Mouse (Mus musculus): ENCODE measurements at regions not wholly inside any gene's neighbourhood (a gene's known extent, or its start where the extent isn't known, plus 50 kb on each side); places are given as distances from the start of the nearest gene placed in this dataset.
A peak's percentile ranks its signal among the peaks of the same experiment; 100 is the strongest.
"Not testable (repeated sequence)": the region's sequence is repeated elsewhere in the genome, so short reads cannot be mapped to it uniquely, and the experiment has no call there.

DNA sequence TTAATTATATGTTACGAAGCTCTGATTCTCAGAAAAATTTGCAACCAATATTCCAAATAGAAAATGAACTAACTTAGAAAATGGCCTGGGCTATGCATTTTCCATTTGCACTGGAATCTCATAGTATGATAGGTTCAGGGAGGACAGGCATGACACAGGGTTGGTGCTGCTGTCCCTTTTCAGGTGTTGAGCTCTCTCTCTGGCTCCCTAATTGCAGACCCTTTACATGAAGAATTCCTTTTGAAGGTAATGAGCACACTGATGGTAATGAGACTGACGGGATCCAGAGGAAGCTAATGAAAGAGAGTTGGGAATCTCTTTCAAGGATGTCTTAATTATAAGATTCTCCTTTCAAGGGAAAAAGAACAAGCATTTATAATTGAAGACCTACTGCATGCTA lies 87.6 kb downstream of the Serpinb8 start:
- no peak for DNase-seq

DNA sequence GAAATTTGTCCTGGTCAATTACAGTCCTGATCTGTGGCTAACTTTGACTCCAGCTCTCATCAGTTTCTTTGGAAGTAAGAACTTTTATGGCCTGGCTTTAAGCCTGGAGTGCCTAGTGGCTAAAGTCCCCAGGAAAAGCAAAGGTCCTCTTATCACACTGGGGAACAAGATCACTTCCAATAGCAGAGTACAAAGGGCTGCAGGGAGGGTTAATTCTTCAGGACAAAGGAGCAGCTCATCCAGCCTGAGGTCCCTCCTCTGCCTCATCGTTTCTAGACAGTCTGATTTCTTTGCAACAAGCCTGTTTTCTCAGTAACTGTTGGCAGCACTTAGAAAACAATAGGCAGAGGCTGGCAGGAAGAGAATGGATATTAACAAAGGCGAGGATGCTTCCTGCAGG lies 107.1 kb downstream of the Serpinb8 start:
- no peak for DNase-seq

DNA sequence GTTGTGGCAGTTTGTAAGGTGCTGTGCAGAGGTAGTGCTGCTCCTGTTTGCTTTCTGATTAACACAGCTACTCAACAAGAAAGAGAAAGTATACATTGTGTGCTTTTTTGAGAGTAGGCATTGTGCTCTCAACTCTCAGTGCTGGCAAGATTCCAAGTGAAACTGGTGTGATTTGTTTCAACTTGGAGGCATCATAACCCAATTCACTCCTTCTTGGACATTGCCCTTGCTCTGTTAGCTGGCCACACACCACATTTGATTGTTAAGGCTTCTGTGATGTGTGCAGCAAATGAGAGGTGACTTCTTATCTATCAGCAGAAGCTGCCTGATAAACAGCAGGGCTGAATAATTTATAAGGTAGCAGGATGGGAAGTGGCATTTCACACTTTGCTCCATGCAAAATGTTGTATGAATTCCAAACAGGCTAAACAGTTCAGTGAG lies 116.3 kb downstream of the Serpinb8 start:
- DNase-seq = no peak

DNA sequence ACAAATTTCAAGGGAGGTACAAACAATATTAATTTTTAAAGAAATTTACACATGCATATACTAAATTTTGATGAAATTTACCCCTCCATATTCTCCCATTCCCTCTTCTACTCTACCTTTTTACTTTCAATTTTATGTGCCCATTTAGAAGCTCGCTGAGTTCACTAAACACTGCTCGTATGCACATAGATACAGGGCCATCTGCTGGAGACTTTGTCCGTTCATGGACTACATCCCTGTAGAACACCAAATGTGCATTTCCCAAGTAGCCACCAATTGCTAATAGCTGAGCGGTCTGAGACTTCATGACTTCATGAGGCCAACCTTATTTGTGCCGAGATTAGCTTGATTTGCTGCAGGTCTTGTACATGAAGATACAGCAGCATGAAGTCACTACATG lies 118.8 kb downstream of the Serpinb8 start:
- no peak for DNase-seq

DNA sequence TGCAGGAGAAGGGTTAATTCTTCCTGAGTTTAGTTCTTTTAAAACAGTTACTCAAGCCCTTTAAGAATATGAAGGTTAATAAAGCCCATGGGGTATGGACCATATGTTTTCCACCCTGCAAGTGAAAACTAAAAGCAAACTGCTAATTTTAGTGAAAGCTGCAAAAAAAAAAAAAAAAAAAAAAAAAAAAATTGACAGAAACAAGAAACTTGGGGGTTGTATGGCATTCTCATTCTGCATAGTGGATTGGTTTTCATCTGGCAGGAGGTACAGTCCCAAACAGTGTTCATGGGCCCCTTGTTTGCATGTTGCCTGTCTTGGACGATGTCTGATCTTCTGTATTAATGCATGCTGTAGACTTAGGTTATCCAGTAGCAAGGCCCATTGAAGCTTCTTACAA lies 125.1 kb downstream of the Serpinb8 start:
- no peak for DNase-seq

DNA sequence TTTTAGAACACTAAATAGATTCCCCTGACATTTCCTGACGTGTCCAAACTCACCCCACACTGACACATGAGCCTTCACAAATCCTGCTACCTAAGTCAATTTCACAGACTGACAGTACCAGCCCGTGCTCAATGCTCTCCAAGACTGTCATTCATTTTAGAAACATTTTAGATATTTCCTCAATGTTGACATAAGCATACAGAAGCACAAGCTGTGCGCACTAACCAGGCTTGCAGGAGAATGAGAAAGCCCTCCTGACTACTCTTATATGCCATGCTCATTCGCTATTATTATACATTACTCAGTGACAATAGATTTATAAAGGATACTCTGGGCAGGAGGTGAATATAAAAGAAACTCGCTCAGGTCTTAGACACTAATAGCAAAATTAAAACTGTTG lies 129.5 kb downstream of the Serpinb8 start:
- DNase-seq = no peak

DNA sequence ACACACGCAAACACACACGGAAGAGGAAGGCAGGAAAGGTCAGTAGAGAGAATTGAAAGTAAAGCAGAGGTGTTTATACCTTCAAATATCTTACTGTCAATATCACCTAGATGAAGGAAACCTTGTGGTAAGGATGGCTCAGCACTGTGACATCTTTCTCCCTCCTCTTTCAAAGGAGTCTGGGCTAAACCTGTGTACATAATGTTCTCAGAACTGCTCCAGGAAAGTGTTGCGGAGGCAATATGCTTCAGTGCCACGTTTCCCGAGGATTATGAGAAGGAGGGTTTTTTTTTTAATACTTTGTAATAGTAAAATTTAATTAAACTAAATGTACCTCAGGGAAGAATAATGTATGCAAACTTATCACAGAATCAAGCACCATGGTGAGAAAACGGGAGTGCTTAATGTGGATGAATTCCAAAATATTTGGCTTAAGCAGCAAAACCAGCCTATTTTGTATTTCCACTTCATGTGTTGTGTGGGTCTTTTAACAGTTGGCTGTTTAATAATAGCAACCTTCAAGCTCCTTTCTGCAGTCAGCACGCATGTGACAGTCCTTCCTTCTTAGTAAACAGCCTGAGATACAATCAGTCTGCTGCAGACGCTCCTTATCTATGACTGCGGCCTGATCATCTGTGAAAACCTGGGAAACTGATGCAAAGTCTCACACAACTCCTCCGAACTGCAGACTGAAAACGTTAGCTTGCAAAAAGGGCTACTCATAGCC lies 138.5 kb downstream of the Serpinb8 start:
- no peak for DNase-seq

DNA sequence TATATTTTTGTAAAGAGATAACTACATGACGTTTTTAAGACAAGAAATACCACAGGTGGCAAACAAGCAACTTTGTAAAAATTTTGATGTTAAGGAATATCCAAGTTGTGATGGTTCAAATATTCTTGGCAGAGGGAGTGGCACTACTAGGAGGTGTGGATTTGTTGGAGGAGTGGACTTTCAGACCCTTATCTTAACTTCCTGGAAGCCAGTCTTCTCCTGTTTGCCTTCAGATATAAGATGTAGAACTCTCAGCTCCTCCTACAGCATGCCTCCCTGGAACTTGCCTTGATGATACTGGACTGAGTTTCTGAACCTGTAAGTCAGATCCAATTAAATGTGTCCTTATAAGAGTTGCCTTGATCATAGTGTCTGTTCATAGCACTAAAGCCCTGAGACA lies 175.5 kb downstream of the Serpinb8 start:
- no peak for DNase-seq

DNA sequence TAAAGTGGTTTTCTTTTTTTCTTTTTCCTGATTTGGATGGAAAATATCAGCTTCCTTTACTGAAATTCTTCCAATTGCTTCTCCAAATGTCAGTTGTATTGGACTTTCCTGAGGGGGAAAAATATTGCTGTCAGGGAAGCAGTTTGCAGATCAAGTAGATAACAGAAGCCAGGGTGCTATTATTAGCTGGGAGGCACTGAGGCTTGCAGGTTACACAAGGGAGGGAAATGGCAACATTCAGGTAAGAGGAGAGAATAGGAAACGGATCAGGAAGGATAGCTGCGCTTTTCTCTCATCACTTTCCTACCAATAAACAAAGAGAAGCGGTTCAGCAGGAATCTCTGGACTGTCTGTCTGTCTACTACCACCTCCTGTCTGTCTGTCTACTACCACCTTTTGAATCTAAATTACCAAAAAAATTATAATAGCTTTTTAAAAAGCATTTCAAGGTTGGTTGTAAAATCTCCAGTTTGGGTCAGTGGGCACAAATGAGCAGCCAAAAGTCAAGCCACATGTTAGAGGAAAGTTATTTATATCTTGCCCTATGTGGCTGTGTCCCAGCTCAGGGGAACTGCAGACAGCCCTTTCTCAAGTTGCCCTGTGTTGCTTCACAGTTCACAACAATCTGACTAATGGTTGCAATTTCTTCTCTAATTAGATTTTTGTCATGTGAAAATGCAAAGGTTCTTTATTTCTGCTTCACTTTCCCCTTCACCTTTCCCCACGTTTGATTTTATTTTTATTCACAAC lies 177.6 kb downstream of the Serpinb8 start:
- DNase-seq = peak; percentile 7 to 13

DNA sequence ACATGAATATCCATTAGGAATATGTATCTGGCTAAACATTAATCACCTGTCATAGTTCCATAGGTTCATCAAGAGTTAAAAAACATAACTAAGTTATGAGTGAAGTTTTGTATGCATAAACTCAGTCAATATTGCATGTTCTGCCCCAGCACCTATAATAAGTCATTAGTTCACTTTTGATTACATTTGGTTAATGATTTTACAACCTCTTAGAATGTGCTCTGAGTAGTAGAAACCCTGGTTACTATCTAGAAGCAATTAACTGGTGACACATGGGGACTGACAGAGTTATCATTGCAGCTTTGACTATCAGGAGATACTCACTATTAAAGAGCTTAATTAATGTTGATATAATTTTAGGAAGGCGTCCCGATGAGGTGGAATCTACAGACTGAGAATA lies 183.2 kb downstream of the Serpinb8 start:
- DNase-seq = no peak

DNA sequence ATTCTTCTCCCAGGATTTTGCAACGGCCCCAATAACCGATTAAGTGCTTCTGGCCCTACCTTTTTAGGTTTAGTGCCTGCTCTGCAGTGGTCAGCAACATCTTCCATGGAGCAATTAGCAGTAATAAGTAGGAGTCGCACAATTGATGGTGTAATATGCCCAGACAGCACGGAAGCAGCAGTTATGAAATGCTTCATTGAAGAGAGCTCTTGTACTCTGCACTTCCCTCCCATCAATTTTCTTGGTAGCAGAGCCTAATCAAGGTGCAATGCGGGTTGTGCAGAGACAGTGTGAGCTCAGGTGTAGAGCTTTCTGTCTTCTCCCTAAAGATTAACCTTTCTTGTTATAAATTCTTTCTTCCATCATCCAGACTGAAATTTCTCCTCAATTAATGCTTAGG lies 193.3 kb downstream of the Serpinb8 start:
- no peak for DNase-seq

DNA sequence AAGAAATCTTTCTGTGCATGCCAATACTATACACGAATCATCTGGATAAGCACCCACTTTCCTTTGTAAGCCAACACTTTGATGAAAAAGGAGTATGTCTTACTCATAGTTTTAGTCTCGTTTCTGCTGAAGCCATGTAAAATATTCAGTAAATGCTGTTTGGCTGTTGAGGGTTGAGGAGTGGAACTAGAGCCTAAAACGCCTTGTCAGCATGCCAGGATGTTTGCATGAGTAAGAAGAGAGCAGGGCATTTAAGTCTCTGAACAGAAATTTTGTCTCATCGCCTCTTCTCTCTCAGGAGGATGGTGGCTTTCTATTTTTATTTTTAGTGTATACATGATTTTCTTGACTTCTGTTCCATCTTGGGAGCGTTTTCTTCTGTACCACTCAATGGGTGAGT lies 216.0 kb downstream of the Serpinb8 start:
- DNase-seq = no peak

DNA sequence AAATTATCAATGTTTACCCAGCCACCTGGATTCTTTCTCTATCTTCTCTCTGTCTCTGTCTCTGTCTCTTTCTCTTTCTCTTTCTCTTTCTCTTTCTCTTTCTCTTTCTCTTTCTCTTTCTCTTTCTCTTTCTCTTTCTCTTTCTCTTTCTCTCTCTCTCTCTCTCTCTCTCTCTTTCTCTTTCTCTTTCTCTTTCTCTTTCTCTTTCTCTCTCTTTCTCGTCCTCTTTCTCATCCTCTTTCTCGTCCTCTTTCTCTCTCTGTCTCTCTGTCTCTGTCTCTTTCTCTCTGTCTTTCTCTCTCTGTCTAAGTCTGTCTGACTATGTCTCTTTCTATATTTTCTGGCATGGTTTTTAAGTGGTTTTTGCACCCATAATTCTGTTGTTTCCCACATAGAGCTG lies 217.6 kb downstream of the Serpinb8 start:
- DNase-seq = not testable (repeated sequence)

DNA sequence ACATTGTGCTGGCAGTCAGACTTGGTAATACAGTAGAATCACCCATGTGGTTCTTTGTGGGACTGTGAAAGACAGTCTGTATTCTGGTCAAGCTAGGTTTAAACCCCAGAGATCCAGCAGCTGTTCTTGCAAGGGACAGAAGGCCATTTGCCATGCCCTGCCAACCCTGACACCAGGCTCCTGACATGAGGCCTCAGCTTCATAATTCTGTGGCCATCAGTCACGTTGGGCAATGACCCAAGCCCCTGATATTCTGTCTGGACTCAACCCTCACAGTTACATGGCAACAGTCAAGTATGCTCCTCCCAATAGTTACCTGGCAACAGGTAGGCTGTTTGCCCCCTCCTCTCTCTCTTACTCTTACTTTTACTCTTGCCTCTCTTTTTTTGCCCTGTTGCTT lies 221.3 kb downstream of the Serpinb8 start:
- peak; percentile 11 to 25 for DNase-seq

DNA sequence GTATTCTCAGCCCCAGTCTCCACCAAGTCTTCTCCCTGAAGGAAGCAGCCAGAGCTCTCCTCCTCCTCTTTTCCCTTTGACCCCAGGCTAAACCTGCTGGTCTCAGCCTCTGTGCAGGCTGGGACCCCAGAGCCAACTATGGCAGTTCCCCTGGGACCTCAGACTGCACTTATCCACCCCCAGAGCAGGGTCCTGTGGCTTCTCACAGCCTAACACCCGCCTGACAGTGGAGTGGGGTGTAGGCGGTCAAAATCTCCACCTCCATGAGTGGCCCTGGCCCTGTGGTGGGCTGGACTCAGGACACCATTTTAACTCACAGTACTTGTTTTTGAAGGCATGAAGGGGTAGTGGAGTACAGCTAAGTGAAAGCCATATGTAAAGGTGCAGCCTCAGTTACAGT lies 222.1 kb downstream of the Serpinb8 start:
- DNase-seq = no peak

DNA sequence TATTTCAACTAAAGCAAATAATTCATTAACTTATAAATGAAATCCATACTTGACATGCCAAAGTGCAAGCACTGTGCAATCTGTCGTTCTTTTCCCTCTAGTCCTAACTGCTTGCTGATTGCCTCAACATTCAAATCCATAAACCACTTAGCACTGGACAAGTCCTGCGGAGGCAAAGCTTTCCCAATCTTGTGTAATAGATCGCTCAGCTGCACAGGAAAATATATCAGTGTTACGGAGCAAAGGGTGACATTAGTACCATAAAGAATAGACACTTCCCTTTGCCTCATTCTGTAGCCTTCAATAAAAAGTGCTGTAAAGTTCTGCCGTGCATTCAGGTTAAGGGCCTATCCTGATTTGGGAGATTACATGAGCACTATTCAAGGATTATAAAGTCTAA lies 248.1 kb downstream of the Serpinb8 start:
- no peak for DNase-seq

DNA sequence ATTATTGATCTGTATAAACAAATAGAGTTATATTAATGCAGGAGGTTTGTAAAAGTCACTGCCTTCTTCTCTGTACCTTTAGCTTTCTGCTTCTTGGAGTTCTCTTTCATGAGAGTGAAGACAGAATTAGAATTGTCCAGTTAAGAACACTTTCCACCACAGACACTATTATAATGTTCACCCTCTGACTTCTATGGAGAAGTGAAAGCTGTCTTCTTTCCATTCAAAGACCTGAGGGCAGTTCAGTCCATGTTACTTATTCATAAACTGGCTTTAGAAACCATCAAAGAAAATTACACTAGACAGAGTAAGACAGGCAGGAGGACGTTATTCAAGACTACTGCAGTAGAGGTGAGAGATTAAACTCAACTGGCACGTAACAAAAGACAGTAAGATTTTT lies 262.6 kb downstream of the Serpinb8 start:
- no peak for DNase-seq

DNA sequence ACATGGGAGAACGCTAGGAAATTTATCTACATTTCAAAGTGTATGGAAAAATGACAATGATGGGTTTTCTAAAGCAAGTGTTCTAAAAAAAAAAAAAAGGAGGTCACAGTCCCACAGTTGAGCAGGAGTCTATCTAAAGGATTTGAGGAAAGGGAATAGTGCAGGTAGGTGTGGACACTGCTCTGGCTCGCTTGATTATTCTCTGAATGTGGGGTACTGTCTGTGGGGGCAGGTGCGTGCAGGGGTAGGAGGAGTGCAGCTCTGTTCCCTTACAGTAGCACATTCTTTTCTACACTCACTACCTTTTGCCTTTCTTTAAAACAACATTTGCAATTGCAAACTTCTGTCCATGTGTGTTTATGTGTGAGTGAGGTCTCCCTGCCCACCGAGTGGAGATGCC lies 263.2 kb downstream of the Serpinb8 start:
- no peak for DNase-seq

DNA sequence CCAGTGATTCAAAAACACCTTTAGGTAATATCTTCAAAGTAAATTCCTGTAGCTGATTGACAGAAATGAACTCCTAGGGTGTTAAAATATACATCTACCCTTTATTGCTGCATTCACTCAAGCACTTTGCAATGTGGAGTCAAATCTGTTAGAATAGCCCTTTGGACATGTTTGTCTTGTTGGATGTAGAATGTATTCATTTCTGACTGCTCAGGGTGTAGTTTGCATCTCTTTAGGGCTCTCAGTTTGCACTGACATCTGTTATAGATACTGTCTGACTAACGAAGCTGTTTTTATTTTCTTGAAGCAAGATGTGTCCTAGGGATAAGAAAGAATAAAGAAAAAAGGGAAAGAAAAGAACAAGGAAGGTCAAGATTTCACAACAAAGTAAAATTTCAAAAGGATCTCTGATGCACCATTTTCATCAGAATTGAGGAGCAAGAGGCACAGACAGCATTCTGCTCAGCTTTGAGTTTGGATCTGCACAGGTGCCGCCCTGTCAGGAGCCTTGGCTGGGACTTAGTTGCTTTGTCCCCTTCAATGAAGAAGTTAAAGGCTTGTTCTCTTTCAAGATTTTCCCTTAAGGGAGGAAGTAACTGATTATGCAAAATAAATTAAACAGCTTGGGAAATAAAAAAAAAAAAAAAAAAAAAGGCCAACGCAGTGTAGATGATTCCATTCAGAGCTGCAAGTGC lies 308.1 kb downstream of the Serpinb8 start:
- DNase-seq = peak in 1 of 2 experiments; percentile 21

DNA sequence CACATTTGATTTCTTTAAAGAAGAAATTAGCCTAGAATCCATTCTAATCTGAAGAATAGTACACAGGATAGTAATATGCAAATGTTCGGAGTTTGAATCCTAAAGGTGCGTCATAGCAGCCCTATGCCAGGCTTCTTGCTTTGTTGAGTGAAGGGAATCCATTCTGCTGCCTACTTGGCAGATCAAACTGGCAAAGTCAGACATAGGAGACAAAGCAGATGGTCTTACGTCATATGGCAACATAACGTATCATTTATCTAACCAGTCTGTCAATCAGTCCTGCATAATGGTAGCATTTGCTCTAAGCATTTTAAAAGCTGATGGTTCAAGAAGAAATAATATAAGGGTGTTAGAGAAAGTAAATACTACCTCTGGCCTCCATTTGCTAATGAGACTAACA lies 309.5 kb downstream of the Serpinb8 start:
- DNase-seq = peak in 1 of 2 experiments; percentile 26

DNA sequence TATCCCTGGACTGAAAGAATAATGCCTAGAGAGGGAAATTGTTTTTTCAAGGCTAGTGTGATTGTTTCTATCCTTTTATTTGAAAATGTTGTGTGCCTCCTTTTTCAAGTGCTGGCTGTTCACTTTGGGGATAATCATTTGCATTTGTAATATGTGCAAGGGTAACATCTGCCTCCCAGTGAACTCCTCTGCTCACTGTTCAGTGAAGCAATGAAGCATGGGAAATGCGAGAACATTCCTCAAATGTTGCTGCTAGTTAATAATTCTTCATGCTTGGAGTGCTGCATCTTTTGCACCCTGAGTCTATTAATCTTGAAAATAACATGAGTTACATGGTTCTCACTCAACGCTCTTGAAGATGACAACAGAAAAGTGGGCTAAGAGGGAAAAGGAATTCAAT lies 310.6 kb downstream of the Serpinb8 start:
- no peak for DNase-seq

DNA sequence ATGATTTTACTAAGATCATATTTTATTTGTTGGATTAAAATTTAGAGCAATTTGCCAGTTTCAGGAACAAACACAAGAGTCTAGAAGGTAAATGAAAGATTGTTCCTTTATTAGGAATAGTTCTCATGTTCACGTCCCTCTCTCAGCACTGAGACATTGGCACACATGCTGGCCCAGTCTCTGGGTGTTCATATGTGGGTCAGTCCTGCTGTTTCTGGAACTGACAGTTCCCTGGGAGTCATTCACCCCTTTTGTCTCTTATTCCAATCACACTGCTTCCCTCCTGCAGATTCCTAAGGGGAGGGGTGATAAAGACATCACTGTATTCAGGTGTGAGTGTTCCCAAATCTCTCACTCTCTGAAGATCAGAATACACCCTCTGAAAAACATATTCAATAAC lies 311.1 kb downstream of the Serpinb8 start:
- DNase-seq = peak; percentile 30 to 43

DNA sequence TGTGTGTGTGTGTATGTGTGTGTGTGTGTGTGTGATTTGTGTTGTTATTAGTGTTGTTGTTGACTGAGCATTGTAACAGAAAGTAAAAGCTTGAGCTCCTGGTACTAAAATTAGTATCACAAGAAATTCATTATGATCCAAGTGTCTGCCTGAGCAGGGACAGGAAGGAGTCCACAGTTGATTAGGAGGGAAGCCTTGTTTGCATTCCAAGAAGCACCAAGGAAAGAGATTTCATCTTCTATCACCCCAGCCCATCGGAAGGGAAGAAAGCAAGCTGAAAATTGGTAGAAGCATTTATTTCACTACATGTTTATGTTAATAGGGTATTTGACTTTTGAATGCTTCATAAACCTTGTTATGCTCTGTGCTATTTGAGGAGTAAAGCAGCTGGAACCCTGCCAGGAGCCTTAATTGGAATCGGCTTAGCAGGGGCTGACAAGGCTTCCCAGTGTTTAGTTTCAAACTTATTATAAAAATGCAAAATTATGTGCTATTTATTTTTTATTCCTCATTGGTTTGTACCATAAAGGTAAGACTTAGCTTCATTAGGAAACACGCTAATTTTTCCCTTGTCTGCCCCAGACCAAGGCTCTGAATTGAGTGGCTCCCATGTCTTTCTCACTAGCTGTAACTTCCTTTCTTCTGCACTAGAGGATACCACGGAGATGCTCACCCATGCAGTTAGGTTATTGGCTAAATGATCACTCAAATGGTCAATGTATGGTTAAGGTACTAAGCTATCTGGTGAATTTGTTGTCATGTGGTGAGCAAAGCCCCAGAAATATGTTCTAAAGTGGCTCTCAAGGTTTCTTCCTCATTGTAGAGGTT lies 318.6 kb downstream of the Serpinb8 start:
- DNase-seq = peak in 1 of 2 experiments; percentile 58
